Mouse (Mus musculus): ENCODE results near the gene Nup214.

The Nup214 gene

DNA sequence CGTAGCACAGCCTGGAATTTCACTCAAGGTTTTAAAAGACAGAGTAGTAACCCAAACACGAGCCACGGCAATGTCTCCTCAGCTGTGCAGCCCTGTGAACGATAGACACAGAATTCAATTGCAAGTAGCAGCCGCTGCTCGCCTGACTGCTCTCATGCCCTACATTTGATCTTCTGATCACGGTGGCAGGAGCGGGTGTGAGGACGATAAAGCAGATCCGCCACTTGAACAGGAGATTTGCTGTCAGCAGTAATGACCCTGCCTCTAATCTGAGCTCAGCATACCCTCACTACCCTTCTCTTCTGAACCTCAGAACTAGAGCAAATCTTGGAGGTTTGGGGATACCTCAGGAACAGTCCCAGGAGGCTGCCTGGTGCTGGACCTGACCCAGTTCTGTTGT lies 71.8 kb downstream of the Nup214 start:
- DNase-seq = peak; percentile 92

DNA sequence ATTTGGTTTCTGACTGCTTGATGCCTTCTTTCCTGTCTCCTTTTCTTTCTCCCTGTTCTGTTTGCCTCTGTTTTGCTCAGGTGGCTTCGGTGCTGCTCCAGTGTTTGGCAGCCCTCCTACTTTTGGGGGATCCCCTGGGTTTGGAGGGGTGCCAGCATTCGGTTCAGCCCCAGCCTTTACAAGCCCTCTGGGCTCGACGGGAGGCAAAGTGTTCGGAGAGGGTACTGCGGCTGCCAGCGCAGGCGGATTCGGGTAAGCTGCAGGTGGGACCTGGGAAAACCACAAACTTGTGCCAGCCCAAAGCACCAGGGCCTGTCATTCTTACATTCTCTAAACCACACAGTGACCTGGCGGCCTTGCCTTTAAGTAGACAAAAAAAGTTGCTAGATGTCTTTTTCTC lies 73.1 kb downstream of the Nup214 start:
- DNase-seq = peak; percentile 87

DNA sequence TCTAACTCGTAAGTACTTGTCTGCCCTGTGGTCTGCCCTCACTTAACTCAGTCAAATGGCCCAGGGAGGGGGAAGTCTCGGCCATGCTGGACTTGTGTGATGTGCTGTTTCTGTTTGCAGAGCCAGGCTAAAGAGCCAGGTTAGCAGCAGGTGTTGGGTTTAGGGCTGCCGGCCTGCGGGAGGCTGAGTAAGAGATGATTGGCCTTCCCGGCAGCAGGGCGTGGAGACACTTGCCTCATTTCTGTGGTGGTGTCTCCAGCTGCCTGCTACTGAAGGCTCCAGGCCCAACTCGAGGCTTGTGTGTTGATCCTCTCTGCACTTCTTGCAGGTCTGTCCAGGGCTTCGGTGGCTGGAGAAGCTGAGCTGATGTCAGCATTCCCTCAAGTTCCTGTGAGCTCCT lies 77.6 kb downstream of the Nup214 start:
- peak; percentile 83 for DNase-seq

- peak; percentile 66 for DNase-seq
These were observed 78.2 kb downstream of the Nup214 start for GRCm38 (mm10) chr2:32052418-32052817.

- peak; percentile 85 for DNase-seq
These were observed 81.2 kb downstream of the Nup214 start for GRCm38 (mm10) chr2:32055357-32055965.

DNA sequence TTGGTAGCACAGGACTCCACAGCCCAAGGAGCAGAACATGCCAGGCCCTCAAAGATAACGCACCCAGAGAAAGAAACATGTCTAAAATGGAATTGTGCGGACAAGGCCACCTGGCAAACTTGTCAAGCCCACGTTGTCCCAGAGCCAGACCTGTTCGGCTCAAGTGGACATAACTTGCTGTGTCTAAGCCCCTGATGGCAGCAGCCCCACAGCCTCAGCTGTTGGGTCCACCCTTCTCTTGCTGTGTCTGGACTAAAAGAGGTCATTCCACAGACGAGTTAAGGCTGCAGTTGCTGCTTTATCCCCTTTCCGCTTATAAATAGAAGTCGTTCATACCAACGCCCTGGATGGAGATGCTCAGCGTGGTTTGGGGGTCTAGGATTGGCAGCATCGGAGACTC lies 82.3 kb downstream of the Nup214 start:
- peak; percentile 82 for DNase-seq

DNA sequence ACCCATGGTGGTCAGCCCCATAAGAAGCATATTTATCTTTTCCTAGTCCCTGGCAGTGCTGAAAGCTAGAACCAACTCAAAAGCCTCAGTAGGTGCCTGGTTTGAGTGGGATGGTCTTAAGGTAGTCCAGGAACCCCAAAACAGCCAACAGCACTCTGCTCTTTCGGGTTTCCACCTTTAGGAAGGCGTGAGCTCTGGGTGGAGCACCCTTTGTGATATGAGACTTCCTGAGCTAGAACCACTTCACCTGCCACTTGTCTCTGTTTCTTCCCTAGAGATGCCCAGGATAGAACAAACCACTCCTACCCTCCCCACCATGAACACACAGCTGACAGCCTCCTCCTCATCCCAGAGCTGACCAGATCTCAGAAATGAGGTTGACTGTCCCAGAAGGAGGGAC lies 83.1 kb downstream of the Nup214 start:
- DNase-seq = peak; percentile 74

GRCm38 (mm10) chr2:32057794-32058193 lies 83.6 kb downstream of the Nup214 start:
- DNase-seq = peak; percentile 84

DNA sequence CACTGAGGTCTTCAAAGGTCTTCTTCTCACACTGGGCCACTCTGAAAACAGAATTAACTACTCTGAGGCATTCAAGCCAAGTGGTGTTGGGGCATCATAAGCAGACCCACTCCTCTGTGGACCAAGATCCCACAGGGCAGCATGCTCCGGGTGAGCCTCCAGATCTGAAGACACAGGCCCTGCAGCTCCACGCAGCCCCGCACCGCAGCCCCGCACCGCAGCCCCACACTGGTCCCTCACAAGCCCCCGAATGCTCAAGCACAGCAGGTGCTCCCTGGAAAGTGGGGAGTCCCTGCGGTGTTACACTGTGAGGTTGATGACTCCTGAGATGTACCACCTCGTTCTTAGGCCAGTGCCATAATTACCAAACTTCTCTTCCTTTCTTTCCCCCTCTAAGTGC lies 84.0 kb downstream of the Nup214 start:
- DNase-seq = peak; percentile 81

GRCm38 (mm10) chr2:32058716-32059115 lies 84.5 kb downstream of the Nup214 start:
- peak; percentile 74 for DNase-seq

- peak; percentile 64 for DNase-seq
These were observed 85.4 kb downstream of the Nup214 start for GRCm38 (mm10) chr2:32059613-32060012.

DNA sequence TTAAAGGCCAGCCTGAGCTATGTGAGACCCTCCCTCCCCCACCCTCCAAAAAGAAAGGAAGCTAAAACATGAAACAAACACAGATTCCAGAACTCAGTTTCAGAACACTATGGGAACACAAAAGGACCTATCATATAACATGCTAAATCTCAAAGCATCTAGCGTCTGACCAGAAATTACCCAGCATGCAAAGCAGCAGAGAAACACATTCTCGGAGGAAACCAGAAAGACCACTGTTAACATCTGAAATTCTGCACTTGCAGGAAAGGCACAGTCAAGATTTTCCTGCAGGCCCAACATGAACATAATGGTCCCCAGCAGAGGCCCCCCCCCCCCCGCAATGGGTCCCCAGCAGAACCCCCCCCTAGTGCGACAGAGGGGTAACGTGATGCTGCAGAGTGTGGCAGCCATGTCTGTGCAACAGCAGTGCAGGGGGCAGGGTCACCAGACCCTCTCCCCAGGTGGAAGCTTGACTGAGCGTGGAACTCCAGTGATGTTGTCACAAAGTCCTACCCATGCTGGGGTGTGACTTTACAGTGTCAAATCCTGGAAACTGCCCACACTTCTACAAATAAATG lies 86.1 kb downstream of the Nup214 start:
- peak; percentile 76 for DNase-seq

- DNase-seq = peak; percentile 84
These were observed 87.0 kb downstream of the Nup214 start for GRCm38 (mm10) chr2:32061189-32061588.

GRCm38 (mm10) chr2:32061722-32062505 lies 87.7 kb downstream of the Nup214 start:
- no peak for DNase-seq

DNA sequence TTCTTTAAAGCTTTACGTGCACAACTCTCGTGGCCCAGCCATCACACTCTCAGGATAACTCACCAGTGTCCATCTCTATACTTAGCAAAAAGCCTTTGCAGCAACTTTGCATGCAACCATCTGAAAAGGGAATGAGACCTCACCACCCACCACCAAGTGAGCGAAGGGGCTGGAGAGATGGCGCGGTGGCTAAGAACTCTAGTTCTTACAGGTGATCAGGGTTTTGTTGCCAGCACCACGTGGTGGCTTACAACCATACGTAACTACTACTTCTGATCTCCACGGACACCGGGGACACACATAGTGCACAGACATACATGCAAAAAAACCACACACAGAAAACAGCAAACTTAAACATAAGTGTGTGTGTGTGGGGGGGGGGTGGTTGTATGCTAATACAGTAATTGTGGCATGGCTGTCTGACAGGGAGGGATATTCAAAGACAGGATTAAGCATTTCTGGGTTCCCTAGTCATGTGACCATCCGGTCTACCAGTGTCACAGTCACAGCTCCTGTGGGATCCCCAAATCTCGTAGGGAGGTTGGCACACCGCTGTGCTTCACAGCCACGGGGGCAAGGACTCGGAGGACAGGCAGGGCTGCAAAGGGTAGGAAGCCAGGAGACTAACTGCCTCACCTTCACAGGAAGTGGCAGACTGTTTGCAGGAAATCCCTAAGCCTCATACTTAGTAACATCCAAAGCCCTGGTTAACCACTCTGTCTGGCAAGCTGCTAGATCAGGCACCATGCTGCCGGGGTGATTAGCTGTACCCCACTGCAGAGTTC lies 88.6 kb downstream of the Nup214 start:
- DNase-seq = peak; percentile 92

- peak; percentile 95 for DNase-seq
These were observed 89.4 kb downstream of the Nup214 start for GRCm38 (mm10) chr2:32063451-32064151.

DNA sequence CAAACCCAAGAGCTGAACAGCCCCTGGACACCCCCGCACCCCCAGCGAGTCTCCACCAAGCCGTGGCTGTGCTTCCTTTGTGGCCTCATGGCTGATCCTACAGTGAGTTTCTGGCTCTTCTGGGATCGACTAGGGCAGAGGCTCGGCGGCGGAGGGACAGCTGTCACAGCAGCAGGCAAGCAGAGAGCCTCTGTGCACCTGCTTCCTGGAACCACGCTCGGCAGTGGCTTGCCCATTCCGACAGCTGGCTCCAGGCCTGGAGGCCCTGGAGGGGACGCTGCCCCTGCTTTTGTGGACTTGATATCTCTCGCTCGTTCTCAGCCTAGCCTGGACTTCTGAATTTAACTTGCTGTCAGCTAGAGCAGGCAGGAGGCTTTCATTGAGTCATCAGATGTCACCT lies 90.7 kb downstream of the Nup214 start:
- peak; percentile 94 for DNase-seq

GRCm38 (mm10) chr2:32065371-32065791 lies 91.1 kb downstream of the Nup214 start:
- no peak for DNase-seq

DNA sequence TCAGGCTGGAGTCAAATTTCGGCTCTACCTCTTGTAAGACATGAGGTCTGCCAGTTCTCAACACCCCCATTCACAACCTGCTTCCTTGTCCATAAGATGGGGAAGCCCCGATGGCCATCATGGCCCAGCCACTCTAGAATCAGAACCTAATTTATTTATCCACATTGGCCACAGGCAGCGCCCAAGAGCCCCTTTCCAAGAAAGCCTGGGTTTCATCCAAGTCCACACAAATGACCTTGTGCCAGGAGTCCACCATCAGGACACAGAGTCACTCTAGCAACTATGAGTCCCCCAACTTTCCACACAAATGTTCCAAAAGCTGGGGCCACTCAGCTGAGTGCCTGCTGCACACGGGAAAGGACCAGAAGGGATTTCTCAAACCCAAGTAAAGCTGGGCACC lies 91.8 kb downstream of the Nup214 start:
- no peak for DNase-seq

DNA sequence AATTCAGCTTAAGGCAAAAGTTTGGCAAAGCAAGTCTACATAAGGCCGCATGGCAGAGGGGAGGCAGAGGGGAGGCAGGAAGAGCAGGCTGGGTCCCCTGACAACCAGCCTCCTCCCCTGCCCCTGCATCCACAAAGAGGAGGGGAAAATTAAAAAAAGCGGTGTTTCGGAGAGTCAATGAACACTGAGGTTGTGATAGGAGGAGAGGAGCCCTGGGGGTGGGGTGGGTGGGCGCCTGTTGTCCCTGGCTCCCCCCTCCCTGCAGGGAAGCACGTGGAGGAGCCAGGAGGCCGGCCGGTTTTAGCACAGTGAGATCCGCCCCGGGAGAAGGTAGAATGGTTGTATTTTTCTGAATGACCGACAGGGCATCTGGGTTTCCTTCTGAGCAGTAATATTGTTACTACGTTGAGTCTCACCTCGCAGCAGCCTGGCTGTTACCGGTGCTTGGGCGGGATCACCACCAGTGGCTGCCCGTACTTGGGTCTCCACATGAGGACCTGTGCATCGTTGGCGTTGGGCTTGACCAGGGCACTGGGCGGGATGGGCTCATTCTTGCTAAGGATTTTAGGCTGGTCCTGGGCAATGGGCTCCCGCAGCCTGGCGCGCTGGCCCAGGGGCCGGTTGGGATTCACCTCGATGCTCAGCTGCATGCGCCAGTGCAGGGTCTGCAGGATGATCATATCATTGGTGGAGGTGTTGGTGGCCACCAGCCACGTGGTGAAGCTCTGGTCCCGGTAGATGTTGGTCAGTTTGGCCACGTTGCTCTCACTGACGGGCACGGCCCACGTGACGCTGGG lies 94.8 kb downstream of the Nup214 start:
- peak; percentile 87 for DNase-seq

DNA sequence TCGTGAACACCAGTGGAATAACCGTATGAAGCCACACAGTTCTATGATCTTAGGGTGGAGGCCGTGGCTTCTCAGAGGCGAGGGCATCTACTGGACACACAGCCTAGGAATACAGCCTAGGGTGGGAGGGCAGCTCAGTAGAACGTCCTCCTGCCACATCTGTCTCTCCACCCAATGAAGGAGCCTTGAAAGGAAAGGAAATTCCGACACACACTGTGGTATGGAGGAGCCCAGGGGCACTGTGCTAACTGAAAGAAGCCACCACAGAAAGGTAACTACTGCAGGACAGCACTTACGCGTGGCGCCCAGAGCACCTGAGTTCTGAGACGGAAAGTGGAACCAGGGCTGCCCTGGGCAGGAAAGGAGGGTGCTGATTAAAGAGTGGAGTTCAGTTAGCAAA lies 96.5 kb downstream of the Nup214 start:
- peak; percentile 80 for DNase-seq

GRCm38 (mm10) chr2:32074404-32074803 lies 100.2 kb downstream of the Nup214 start:
- peak; percentile 95 for DNase-seq
